Mouse (Mus musculus) embryo, embryonic 11 days (tissue): ENCODE data around the gene Slc6a8.

ENCODE experiments used
- DNase-seq: peaks from one replicate; pipeline ENCODE4 v3.0.0-alpha.2; 2015

Slc6a8 gene

DNA sequence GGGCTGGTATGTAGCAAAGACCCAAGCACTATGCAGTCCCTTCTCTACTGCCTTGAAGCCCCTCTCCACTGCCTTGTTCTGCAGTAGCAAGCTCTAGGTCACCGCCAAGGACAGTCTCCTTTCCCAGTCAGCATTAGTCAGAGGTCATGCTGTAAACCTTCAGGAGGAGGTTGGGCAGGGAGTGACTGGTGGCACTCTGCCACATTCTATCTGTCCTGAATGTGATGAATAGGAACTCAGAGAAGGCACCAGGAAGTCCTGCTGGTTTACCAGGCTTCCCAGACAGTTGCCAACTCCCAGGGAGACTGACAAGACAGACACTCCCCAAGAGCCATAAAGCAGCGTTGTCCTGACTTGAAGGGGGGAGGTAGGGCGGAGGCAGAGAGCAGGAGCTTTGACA is 12.7 kb downstream of the Slc6a8 start:
- no peak for DNase-seq

- peak; percentile 23 for DNase-seq
These were observed 18.1 kb downstream of the Slc6a8 start for GRCm38 (mm10) chrX:73690917-73691629.

GRCm38 (mm10) chrX:73700472-73700871 is 27.5 kb downstream of the Slc6a8 start:
- no peak for DNase-seq

DNA sequence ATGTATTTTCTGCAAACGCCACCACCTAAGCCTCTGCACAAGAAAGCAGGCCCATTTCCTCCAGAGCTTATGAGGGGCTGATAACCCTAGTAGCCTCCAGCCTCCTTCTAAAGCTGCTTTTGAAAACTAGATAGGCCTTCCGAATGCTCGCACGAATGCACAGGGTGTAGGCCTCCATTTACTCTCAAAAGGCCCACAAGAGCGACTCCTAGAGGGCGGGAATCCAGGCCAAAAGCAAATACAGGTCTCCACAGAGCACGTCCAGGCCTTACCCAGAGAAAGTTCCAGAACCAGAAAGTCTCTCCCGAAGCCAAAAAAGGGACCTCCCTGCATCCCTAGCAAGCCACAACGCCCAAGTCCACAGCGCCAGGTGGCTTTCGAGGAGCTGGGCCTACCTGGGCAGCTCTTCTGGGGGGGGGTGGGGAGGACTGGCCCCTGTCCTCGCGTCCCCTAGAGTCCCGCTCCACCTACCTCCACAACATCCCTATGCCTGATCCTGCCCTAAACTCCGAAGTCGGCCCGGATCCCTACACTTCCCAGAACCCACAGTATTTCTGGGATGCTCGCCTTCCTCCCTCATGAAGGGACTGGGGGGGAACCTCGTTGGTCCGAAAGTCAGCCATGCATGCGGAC is 42.6 kb downstream of the Slc6a8 start:
- DNase-seq = peak; percentile 32

- DNase-seq = peak; percentile 95
These were observed 43.2 kb downstream of the Slc6a8 start, which contains the start of the genes Bcap31 and Abcd1 for GRCm38 (mm10) chrX:73716109-73716661. Gene Bcap31, minus strand, starts transcription at chrX:73716175. Gene Abcd1, plus strand, starts transcription at chrX:73716597.

DNA sequence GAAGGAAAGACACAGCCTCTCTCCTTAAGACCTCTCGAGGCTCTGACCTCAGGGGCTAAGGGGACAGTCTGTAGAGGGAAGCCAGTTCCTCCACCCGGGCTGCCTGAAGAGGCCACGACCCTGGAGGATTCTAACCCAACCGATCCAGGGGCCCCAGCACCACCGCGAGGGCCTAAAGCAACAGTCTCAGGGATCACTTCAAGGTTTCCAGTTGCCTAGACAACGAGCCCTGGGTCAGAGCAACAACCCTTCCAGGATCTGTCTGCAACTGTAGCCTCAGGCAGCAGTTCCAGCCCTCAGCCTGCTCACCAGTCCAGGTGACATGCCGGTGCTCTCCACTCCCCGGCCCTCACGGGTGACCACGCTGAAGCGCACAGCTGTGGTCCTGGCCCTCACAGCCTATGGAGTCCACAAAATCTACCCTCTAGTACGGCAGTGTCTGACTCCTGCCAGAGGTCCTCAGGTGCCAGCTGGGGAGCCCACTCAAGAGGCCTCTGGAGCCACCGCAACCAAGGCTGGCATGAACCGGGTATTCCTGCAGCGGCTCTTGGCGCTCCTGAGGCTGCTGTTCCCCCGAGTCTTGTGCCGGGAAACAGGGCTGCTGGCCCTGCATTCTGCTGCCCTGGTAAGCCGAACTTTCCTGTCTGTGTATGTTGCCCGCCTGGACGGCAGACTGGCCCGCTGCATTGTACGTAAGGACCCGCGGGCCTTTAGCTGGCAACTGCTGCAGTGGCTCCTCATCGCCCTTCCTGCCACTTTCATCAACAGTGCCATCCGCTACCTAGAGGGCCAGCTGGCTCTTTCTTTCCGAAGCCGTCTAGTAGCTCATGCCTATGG is 44.0 kb downstream of the Slc6a8 start:
- DNase-seq = no peak

DNA sequence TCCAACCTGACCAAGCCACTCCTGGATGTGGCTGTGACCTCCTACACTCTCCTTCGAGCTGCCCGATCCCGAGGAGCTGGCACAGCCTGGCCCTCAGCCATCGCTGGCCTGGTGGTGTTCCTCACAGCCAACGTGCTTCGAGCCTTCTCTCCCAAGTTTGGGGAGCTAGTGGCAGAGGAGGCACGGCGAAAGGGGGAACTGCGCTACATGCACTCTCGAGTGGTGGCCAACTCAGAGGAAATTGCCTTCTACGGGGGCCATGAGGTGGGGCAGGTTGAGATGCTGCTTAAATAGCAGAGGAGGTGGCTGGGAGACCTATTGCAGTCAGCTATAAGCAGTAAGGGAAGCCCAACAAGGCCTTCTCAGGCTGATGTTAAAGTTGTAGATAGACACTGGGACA is 44.7 kb downstream of the Slc6a8 start:
- no peak for DNase-seq

DNA sequence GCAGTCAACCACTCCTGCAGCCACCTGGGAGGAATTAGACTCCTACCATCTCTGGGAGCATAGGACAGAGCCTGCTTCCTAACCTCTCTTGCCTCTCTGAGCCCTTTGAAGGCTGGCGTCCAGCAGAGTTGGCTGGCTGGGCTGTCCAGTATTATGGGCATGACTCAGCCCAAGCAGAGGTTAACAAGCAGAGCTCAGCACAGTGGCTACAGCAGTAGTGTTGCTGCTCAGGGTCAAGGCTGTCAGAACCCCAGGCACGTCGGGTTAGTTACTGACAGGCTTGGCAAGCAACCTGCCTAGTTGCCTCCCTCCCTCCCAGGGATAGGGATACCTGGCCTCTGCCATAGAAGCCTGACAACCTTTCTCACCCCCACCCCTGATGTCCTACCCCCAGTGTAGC is 45.3 kb downstream of the Slc6a8 start:
- DNase-seq = no peak

GRCm38 (mm10) chrX:73718686-73719362 is 45.9 kb downstream of the Slc6a8 start:
- peak; percentile 4 for DNase-seq

DNA sequence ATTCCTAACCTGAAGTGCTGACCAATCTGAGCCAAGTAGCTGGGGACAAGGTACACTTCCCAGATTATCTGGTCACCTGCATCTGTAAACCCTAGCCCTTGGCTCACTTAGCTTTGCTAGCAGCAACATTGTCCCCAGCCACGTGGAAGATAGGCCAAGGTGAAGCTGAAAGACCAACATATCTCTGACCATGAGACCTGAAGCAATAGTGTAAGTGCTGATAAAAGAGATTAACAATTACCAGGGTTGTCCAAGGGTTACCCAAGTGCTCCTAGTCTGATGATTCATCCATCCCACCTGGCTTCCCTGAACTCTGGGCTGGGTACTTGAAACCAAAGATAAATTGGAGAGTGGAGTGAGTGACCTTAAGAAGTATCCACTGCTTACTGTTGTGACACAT is 58.0 kb downstream of the Slc6a8 start:
- no peak for DNase-seq
